Mouse (Mus musculus): Measurements from ENCODE around the gene Wfdc6a. TPM values are rescaled to one million over a fixed set of nuclear protein-coding genes. Genes with fewer than 3 reads are reported as not detected.

The Wfdc6a gene
- total RNA-seq, 2 experiments from 2014 or later: 0.48 to 1.2 TPM

- DNase-seq (ENCODE audit: low spot score in 2 of 2): no peak
Observed at GRCm38 (mm10) chr2:164550895-164551269, 34.4 kb downstream of the Wfdc6a start.

- DNase-seq (ENCODE audit: low spot score in 2 of 2): no peak
Observed at GRCm38 (mm10) chr2:164549963-164550894, 35.0 kb downstream of the Wfdc6a start.

GRCm38 (mm10) chr2:164549338-164549737 is 35.9 kb downstream of the Wfdc6a start:
- no peak for DNase-seq (ENCODE audit: low spot score in 2 of 2)

GRCm38 (mm10) chr2:164544454-164545097 is 40.7 kb downstream of the Wfdc6a start:
- DNase-seq (ENCODE audit: low spot score in 2 of 2): no peak

- DNase-seq (ENCODE audit: low spot score in 2 of 2): no peak
Observed at GRCm38 (mm10) chr2:164543745-164544144, 41.5 kb downstream of the Wfdc6a start.

- DNase-seq (ENCODE audit: low spot score in 2 of 2): no peak
Observed at GRCm38 (mm10) chr2:164542598-164542997, 42.6 kb downstream of the Wfdc6a start.

GRCm38 (mm10) chr2:164542132-164542531 is 43.1 kb downstream of the Wfdc6a start:
- DNase-seq (ENCODE audit: low spot score in 2 of 2): no peak

- DNase-seq (ENCODE audit: low spot score in 2 of 2): no peak
Observed at GRCm38 (mm10) chr2:164540652-164541427, 44.4 kb downstream of the Wfdc6a start.

- DNase-seq (ENCODE audit: low spot score in 2 of 2): no peak
Observed at GRCm38 (mm10) chr2:164537003-164537402, 48.2 kb downstream of the Wfdc6a start.

- no peak for DNase-seq (ENCODE audit: low spot score in 2 of 2)
Observed at GRCm38 (mm10) chr2:164534315-164534714, 50.9 kb downstream of the Wfdc6a start.

GRCm38 (mm10) chr2:164531169-164531568 is 54.1 kb downstream of the Wfdc6a start:
- DNase-seq (ENCODE audit: low spot score in 2 of 2): peak in 1 of 2 experiments; percentile 35

Other genes with a start within 250 kb of the Wfdc6a start
- gene Slpi, start 196.4 kb downstream of the Wfdc6a start, total RNA-seq (2021): 1 to 10 TPM; 7.8 to 9.0 TPM
- 10 to 100 TPM in 1 of 2 experiments, under 1 TPM in 1; 0.14 to 14.6 TPM for gene Rbpjl, start 182.3 kb downstream of the Wfdc6a start, total RNA-seq (2021)
- 1 to 10 TPM; 4.7 to 4.9 TPM for gene Matn4, start 180.3 kb downstream of the Wfdc6a start, total RNA-seq (2021)
- gene Sdc4, start 141.6 kb downstream of the Wfdc6a start, total RNA-seq (2021): 10 to 100 TPM; 75.2 to 93.9 TPM
- 10 to 100 TPM; 34.7 to 35.0 TPM for gene Sys1, start 128.5 kb downstream of the Wfdc6a start, total RNA-seq (2021)
- 1 to 10 TPM in 1 of 2 experiments, under 1 TPM in 1; 0.48 to 3.0 TPM for gene Gm20458, start 124.5 kb downstream of the Wfdc6a start, total RNA-seq (2021)
- not detected for gene Trp53tg5, start 111.7 kb downstream of the Wfdc6a start, total RNA-seq (2021)
- gene Dbndd2, start 99.3 kb downstream of the Wfdc6a start, total RNA-seq (2021): 10 to 100 TPM; 10.9 to 17.1 TPM
- 100 to 1,000 TPM; 133 to 134 TPM for gene Pigt, start 87.9 kb downstream of the Wfdc6a start, total RNA-seq (2021)
- 10 to 100 TPM in 1 of 2 experiments, 1 to 10 TPM in 1; 1.9 to 49.1 TPM for gene Wfdc2, start 23.0 kb downstream of the Wfdc6a start, total RNA-seq (2021)
- gene Spint3, start 12.0 kb downstream of the Wfdc6a start, total RNA-seq (2021): not detected
- gene Eppin, start 8.1 kb upstream of the Wfdc6a start, total RNA-seq (2021): not detected
- gene Wfdc6b, start 28.1 kb upstream of the Wfdc6a start, total RNA-seq (2021): not detected
- gene Wfdc8, start 28.2 kb upstream of the Wfdc6a start, total RNA-seq (2021): under 1 TPM; 0.20 to 0.39 TPM
- not detected for gene Wfdc16, start 53.3 kb upstream of the Wfdc6a start, total RNA-seq (2021)
- under 1 TPM in 1 of 2 experiments, not detected in 1; 0.76 TPM for gene Wfdc10, start 70.6 kb upstream of the Wfdc6a start, total RNA-seq (2021)
- gene Wfdc9, start 71.1 kb upstream of the Wfdc6a start, total RNA-seq (2021): not detected
- gene Wfdc11, start 88.6 kb upstream of the Wfdc6a start, total RNA-seq (2021): not detected
- not detected for gene Wfdc13, start 99.7 kb upstream of the Wfdc6a start, total RNA-seq (2021)
- gene Spint4, start 113.1 kb upstream of the Wfdc6a start, total RNA-seq (2021): not detected
- not detected for gene Spint5, start 129.9 kb upstream of the Wfdc6a start, total RNA-seq (2021)
- gene Wfdc3, start 160.5 kb upstream of the Wfdc6a start, total RNA-seq (2021): under 1 TPM; 0.90 to 0.92 TPM
- gene Dnttip1, start 160.5 kb upstream of the Wfdc6a start, total RNA-seq (2021): 10 to 100 TPM; 50.1 to 54.2 TPM
- 10 to 100 TPM; 48.4 to 64.6 TPM for gene Ube2c, start 184.5 kb upstream of the Wfdc6a start, total RNA-seq (2021)
- 100 to 1,000 TPM in 1 of 2 experiments, 10 to 100 TPM in 1; 94.0 to 231 TPM for gene Tnnc2, start 194.5 kb upstream of the Wfdc6a start, total RNA-seq (2021)
- gene Snx21, start 200.4 kb upstream of the Wfdc6a start, total RNA-seq (2021): 10 to 100 TPM; 40.5 to 42.9 TPM
- gene Acot8, start 219.4 kb upstream of the Wfdc6a start, total RNA-seq (2021): 10 to 100 TPM; 30.1 to 31.3 TPM
- gene Zswim3, start 219.7 kb upstream of the Wfdc6a start, total RNA-seq (2021): 1 to 10 TPM; 3.8 to 4.5 TPM
- 10 to 100 TPM; 10.7 to 11.0 TPM for gene Zswim1, start 237.2 kb upstream of the Wfdc6a start, total RNA-seq (2021)
- gene Spata25, start 243.1 kb upstream of the Wfdc6a start, total RNA-seq (2021): 1 to 10 TPM in 1 of 2 experiments, under 1 TPM in 1; 0.76 to 1.7 TPM
- gene Ctsa, start 247.4 kb upstream of the Wfdc6a start, total RNA-seq (2021): 100 to 1,000 TPM; 140 to 158 TPM
- gene Neurl2, start 248.0 kb upstream of the Wfdc6a start, total RNA-seq (2021): 1 to 10 TPM; 5.4 to 7.4 TPM

Measured in adrenal gland, postnatal 4 days (tissue).